Mouse (Mus musculus) CH12.LX (cell line): Measurements from ENCODE around the gene Tm2d1. TPM values are rescaled to one million over a fixed set of nuclear protein-coding genes. Genes with fewer than 3 reads are reported as not detected.

Experiments
- DNase-seq: peaks from one replicate; pipeline ENCODE4 v3.0.0-alpha.2; 2013; ENCODE audit errors: extremely low read depth
- H3K27ac ChIP-seq: 2 replicates; pipeline ENCODE4 v1.5.1; 2012; ENCODE audit warnings: low read depth, mild to moderate bottlenecking, control low read depth, moderate library complexity; ENCODE audit not compliant: insufficient read depth
- H3K27me3 ChIP-seq: replicated peaks from 2 replicates; pipeline ENCODE3; 2012; ENCODE audit warnings: inconsistent platforms
- H3K36me3 ChIP-seq, 2 experiments: replicated peaks in 1 of 2; 2 replicates each; pipeline versions ENCODE3 to v1.6.1; 2012; ENCODE audit warnings: inconsistent platforms in 1 of 2, low read length in 1 of 2, mild to moderate bottlenecking in 1 of 2, mixed read lengths in 1 of 2, moderate library complexity in 1 of 2; ENCODE audit not compliant: control insufficient read depth in 1 of 2, insufficient read depth in 1 of 2
- H3K4me1 ChIP-seq, 2 experiments: 2 replicates each; pipeline ENCODE4 v1.6.1; 2012; ENCODE audit warnings: inconsistent platforms in 1 of 2, moderate library complexity in 1 of 2; ENCODE audit not compliant: insufficient read depth in 2 of 2, control insufficient read depth in 1 of 2
- H3K4me2 ChIP-seq: 2 replicates; pipeline ENCODE4 v1.6.1; 2012; ENCODE audit warnings: low read depth, mild to moderate bottlenecking, control low read depth; ENCODE audit not compliant: poor library complexity, insufficient read depth, severe bottlenecking
- H3K4me3 ChIP-seq, 3 experiments: fragments of 150-350 bp in 1 of 3; sonication (generic) in 1 of 3; replicated peaks in 1 of 3; 2 replicates each; pipeline versions ENCODE3 to v1.5.1; 2011 to 2012; ENCODE audit warnings: low read depth in 2 of 3, low read length in 2 of 3, mild to moderate bottlenecking in 2 of 3, moderate library complexity in 2 of 3, control low read depth in 1 of 3, improper control_type of control experiment in 1 of 3, inconsistent platforms in 1 of 3, mixed read lengths in 1 of 3; ENCODE audit not compliant: poor library complexity in 1 of 3
- H3K79me2 ChIP-seq: replicated peaks from 2 replicates; pipeline ENCODE4 v1.6.1; 2012; ENCODE audit warnings: mild to moderate bottlenecking, moderate library complexity; ENCODE audit not compliant: control insufficient read depth, poor library complexity, insufficient read depth, severe bottlenecking; ENCODE audit errors: extremely low read depth
- H3K9ac ChIP-seq: 2 replicates; pipeline ENCODE4 v1.6.1; 2012; ENCODE audit warnings: low read depth, mild to moderate bottlenecking, control low read depth, moderate library complexity; ENCODE audit not compliant: insufficient read depth
- H3K9me3 ChIP-seq: replicated peaks from 2 replicates; pipeline ENCODE3; 2012; ENCODE audit warnings: low read length, inconsistent platforms, mixed read lengths
- BHLHE40 ChIP-seq: IDR thresholded peaks from 2 replicates; pipeline ENCODE4 v1.6.1; 2011; ENCODE audit warnings: mild to moderate bottlenecking, low read depth, low read length, improper control_type of control experiment
- CHD1 ChIP-seq: IDR thresholded peaks from 2 replicates; pipeline ENCODE4 v1.6.1; 2012; ENCODE audit warnings: low read depth, low read length, improper control_type of control experiment, inconsistent platforms
- CTCF ChIP-seq, 2 experiments: IDR thresholded peaks in 1 of 2; conservative IDR thresholded peaks in 1 of 2; 2 replicates each; pipeline ENCODE4 v1.5.1; 2011 to 2012; ENCODE audit warnings: low read depth in 2 of 2, low read length in 2 of 2, improper control_type of control experiment in 1 of 2, inconsistent platforms in 1 of 2, mild to moderate bottlenecking in 1 of 2, moderate library complexity in 1 of 2
- E2F4 ChIP-seq: IDR thresholded peaks from 2 replicates; pipeline ENCODE4 v1.6.1; 2011; ENCODE audit warnings: low read depth, low read length, improper control_type of control experiment; ENCODE audit not compliant: insufficient replicate concordance
- ETS1 ChIP-seq: conservative IDR thresholded peaks from 2 replicates; pipeline ENCODE4 v1.6.1; 2012; ENCODE audit warnings: low read depth, mild to moderate bottlenecking, inconsistent platforms, low read length, improper control_type of control experiment, moderate library complexity
- GABPA ChIP-seq: IDR thresholded peaks from 2 replicates; pipeline ENCODE4 v1.6.1; 2012; ENCODE audit warnings: low read depth, low read length, improper control_type of control experiment, inconsistent platforms; ENCODE audit not compliant: insufficient replicate concordance
- IRF4 ChIP-seq: IDR thresholded peaks from 2 replicates; pipeline ENCODE4 v1.6.1; 2014; ENCODE audit warnings: low read depth, mild to moderate bottlenecking, inconsistent platforms, low read length, improper control_type of control experiment
- JUN ChIP-seq: IDR thresholded peaks from 2 replicates; pipeline ENCODE4 v1.6.1; 2011; ENCODE audit warnings: low read depth, mild to moderate bottlenecking, low read length, improper control_type of control experiment, moderate library complexity; ENCODE audit not compliant: insufficient read depth
- MAFK ChIP-seq: IDR thresholded peaks from 2 replicates; pipeline ENCODE4 v1.6.1; 2011; ENCODE audit warnings: low read length, improper control_type of control experiment; ENCODE audit not compliant: insufficient replicate concordance
- MAX ChIP-seq: IDR thresholded peaks from 2 replicates; pipeline ENCODE4 v1.6.1; 2011; ENCODE audit warnings: low read length, improper control_type of control experiment
- MAZ ChIP-seq: IDR thresholded peaks from 2 replicates; pipeline ENCODE4 v1.6.1; 2012; ENCODE audit warnings: low read depth, mild to moderate bottlenecking, inconsistent platforms, low read length, improper control_type of control experiment, moderate library complexity
- MXI1 ChIP-seq: IDR thresholded peaks from 2 replicates; pipeline ENCODE4 v1.6.1; 2011; ENCODE audit warnings: mild to moderate bottlenecking, low read depth, low read length, improper control_type of control experiment
- NRF1 ChIP-seq: IDR thresholded peaks from 2 replicates; pipeline ENCODE4 v1.6.1; 2014; ENCODE audit warnings: low read depth, mild to moderate bottlenecking, inconsistent platforms, low read length, improper control_type of control experiment, moderate library complexity
- PAX5 ChIP-seq: IDR thresholded peaks from 2 replicates; pipeline ENCODE4 v1.6.1; 2012; ENCODE audit warnings: low read length, inconsistent platforms, mixed read lengths
- POLR2A ChIP-seq: IDR thresholded peaks from 2 replicates; pipeline ENCODE4 v1.6.1; 2011; ENCODE audit warnings: low read depth, mild to moderate bottlenecking, improper control_type of control experiment, low read length
- RAD21 ChIP-seq: IDR thresholded peaks from 2 replicates; pipeline ENCODE4 v1.6.1; 2011; ENCODE audit warnings: low read depth, mild to moderate bottlenecking, low read length, improper control_type of control experiment, moderate library complexity
- RCOR1 ChIP-seq: conservative IDR thresholded peaks from 2 replicates; pipeline ENCODE4 v1.6.1; 2012; ENCODE audit warnings: low read depth, mild to moderate bottlenecking, inconsistent platforms, low read length, improper control_type of control experiment
- SIN3A ChIP-seq: IDR thresholded peaks from 2 replicates; pipeline ENCODE4 v1.6.1; 2012; ENCODE audit warnings: low read length, improper control_type of control experiment, inconsistent platforms
- TCF12 ChIP-seq: IDR thresholded peaks from 2 replicates; pipeline ENCODE4 v1.6.1; 2014; ENCODE audit warnings: low read depth, mild to moderate bottlenecking, inconsistent platforms, low read length, improper control_type of control experiment
- UBTF ChIP-seq: IDR thresholded peaks from 2 replicates; pipeline ENCODE4 v1.6.1; 2012; ENCODE audit warnings: low read depth, mild to moderate bottlenecking, inconsistent platforms, low read length, improper control_type of control experiment, moderate library complexity
- USF2 ChIP-seq: conservative IDR thresholded peaks from 2 replicates; pipeline ENCODE4 v1.6.1; 2011; ENCODE audit warnings: low read depth, low read length, improper control_type of control experiment
- ZMIZ1 ChIP-seq: IDR thresholded peaks from 2 replicates; pipeline ENCODE4 v1.6.1; 2012; ENCODE audit warnings: low read depth, mild to moderate bottlenecking, inconsistent platforms, low read length, improper control_type of control experiment
- ZNF384 ChIP-seq: IDR thresholded peaks from 2 replicates; pipeline ENCODE4 v1.6.1; 2012; ENCODE audit warnings: low read depth, low read length, improper control_type of control experiment, inconsistent platforms
- dilution Hi-C: fragments of 300-500 bp; cut with MboI; formaldehyde crosslinking; loops from 2 replicates; pipeline ENCODE4 v1.14.3; 2020; ENCODE audit warnings: low sequenced_read_pairs; ENCODE audit not compliant: extremely low pct_unique_long_range_greater_than_20kb, extremely low pct_ligation_motif_present
- in situ Hi-C: fragments of 300-500 bp; cut with MboI; formaldehyde crosslinking; loops from 3 replicates; pipeline ENCODE4 v1.14.3; 2019; ENCODE audit warnings: low sequenced_read_pairs, low pct_ligation_motif_present, low pct_unique_long_range_greater_than_20kb, mixed read lengths
- polyA plus RNA-seq: library from polyadenylated mRNA; unstranded; fragments of >175 nt; gene quantifications from 2 replicates; pipeline ENCODE4 v1.2.1, GENCODE M21; 2012; ENCODE audit warnings: low read depth; ENCODE audit not compliant: insufficient read length
- total RNA-seq, 2 experiments: library from RNA; depleted of rRNA; stranded (reverse); fragments of 300-350 nt in 1 of 2; fragments of >200 nt in 1 of 2; gene quantifications; 2 replicates each; pipeline ENCODE4 v1.2.3; 2012 to 2014

The Tm2d1 gene
- total and polyA plus RNA-seq, 3 experiments = 14.8 to 54.9 (median 37.1) TPM

- H3K9ac ChIP-seq = no peak overlapping the region
- no peak for TF ChIP-seq CTCF (conservative IDR thresholded peaks at IDR 0.05 in 1 of 2, IDR thresholded peaks at IDR 0.05 in 1 of 2; ENCODE audit: low read depth in 2 of 2, low read length in 2 of 2)
- TF ChIP-seq ZNF384 = no peak
- no peak for TF ChIP-seq ZMIZ1
- no peak for TF ChIP-seq POLR2A
- TF ChIP-seq PAX5 = no peak
- TF ChIP-seq SIN3A = no peak
- no peak for TF ChIP-seq RAD21
- no peak for TF ChIP-seq NRF1
- TF ChIP-seq GABPA = no peak
- no peak for TF ChIP-seq UBTF
- TF ChIP-seq MXI1 = no peak
- TF ChIP-seq MAZ = no peak
- no peak for TF ChIP-seq JUN
- TF ChIP-seq RCOR1 = no peak
- TF ChIP-seq, all 38 proteins: peak for 0
- Histone ChIP-seq H3K4me2 (no peak overlapping the region), H3K27me3 (no peaks in the 10 kb centered on the region), H3K4me1 (no peaks in the 10 kb centered on the region), H3K4me3 (no peak overlapping the region), H3K9me3 (peaks cover 2% of the 10 kb centered on the region), H3K27ac (no peak overlapping the region), H3K79me2 (no peaks in the 10 kb centered on the region), H3K36me3 (no peaks in the 10 kb centered on the region)
- no peak for DNase-seq
- in situ Hi-C loops = no loop called here
- dilution Hi-C loops = no loop called here
These were observed 44.2 kb downstream of the Tm2d1 start for GRCm38 (mm10) chr4:98338636-98339630.

GRCm38 (mm10) chr4:98337197-98337596 lies 45.9 kb downstream of the Tm2d1 start:
- Histone ChIP-seq H3K9me3 (peaks cover 9% of the 10 kb centered on the region), H3K9ac (no peak overlapping the region), H3K27ac (no peak overlapping the region), H3K79me2 (no peaks in the 10 kb centered on the region), H3K4me1 (no peaks in the 10 kb centered on the region), H3K27me3 (no peaks in the 10 kb centered on the region), H3K36me3 (no peaks in the 10 kb centered on the region), H3K4me3 (no peak overlapping the region), H3K4me2 (no peak overlapping the region)
- DNase-seq = no peak
- in situ Hi-C loops (no loop called here), dilution Hi-C loops (no loop called here)
- TF ChIP-seq MAFK (no peak), USF2 (no peak), ETS1 (no peak), E2F4 (no peak), IRF4 (no peak), UBTF (no peak), ZNF384 (no peak), BHLHE40 (no peak), CHD1 (no peak), TCF12 (no peak), MAX (no peak)
